Mouse (Mus musculus): ENCODE data around the gene Ell. TPM values are rescaled to one million over a fixed set of nuclear protein-coding genes. Genes with fewer than 3 reads are reported as not detected.

The Ell gene
- polyA plus RNA-seq, 1 experiment from 2014 or later: 9.7 TPM

GRCm38 (mm10) chr8:70555079-70555747 lies 16.0 kb downstream of the Ell start:
- peak overlapping the region; percentile 79 for H3K27ac ChIP-seq
- no peak for DNase-seq
- H3K9ac ChIP-seq: peak overlapping the region; percentile 10; the same call in 1 of the 2 replicates
- ATAC-seq (ENCODE audit: low read depth): peak; percentile 41; the same call in 1 of the 2 replicates
- no peaks in the 10 kb centered on the region for H3K9me3 ChIP-seq (replicated peaks)
- peaks cover 4% of the 10 kb centered on the region for H3K36me3 ChIP-seq
- H3K4me2 ChIP-seq: peak overlapping the region; percentile 17; the same call in 1 of the 2 replicates
- 67% methylated on average over 4 of the region's 4 CpGs for WGBS (ENCODE audit: insufficient replicate concordance)
- H3K4me3 ChIP-seq (replicated peaks): no peak overlapping the region
- H3K4me1 ChIP-seq (replicated peaks): peaks cover 91% of the 10 kb centered on the region
- no peaks in the 10 kb centered on the region for H3K27me3 ChIP-seq

GRCm38 (mm10) chr8:70558334-70558733 lies 19.1 kb downstream of the Ell start:
- H3K9ac ChIP-seq: peak overlapping the region; percentile 5; the same call in 1 of the 2 replicates
- H3K4me3 ChIP-seq (replicated peaks): no peak overlapping the region
- no peak for DNase-seq
- H3K4me2 ChIP-seq: no peak overlapping the region
- peaks cover 95% of the 10 kb centered on the region for H3K4me1 ChIP-seq (replicated peaks)
- H3K9me3 ChIP-seq (replicated peaks): no peaks in the 10 kb centered on the region
- WGBS (ENCODE audit: insufficient replicate concordance): 11% methylated on average over 4 of the region's 4 CpGs
- H3K27ac ChIP-seq: peak overlapping the region; percentile 53
- no peaks in the 10 kb centered on the region for H3K27me3 ChIP-seq
- H3K36me3 ChIP-seq: no peaks in the 10 kb centered on the region; the same call in 1 of the 2 replicates
- peak; percentile 6; the same call in 1 of the 2 replicates for ATAC-seq (ENCODE audit: low read depth)

- Histone ChIP-seq H3K4me2 (no peak overlapping the region), H3K27me3 (no peaks in the 10 kb centered on the region), H3K27ac (0 out of 2 replicates have a peak overlapping the region, but pooled peaks have one; percentile 53), H3K9me3 (replicated peaks) (no peaks in the 10 kb centered on the region), H3K9ac (no peak overlapping the region), H3K4me1 (replicated peaks) (peaks cover 95% of the 10 kb centered on the region), H3K36me3 (no peaks in the 10 kb centered on the region; the same call in 1 of the 2 replicates), H3K4me3 (replicated peaks) (no peak overlapping the region)
- 56% methylated on average over 3 of the region's 3 CpGs for WGBS (ENCODE audit: insufficient replicate concordance)
- ATAC-seq (ENCODE audit: low read depth) (no peak), DNase-seq (no peak)
Observed at GRCm38 (mm10) chr8:70558983-70559382, 19.7 kb downstream of the Ell start.

GRCm38 (mm10) chr8:70560096-70560495 lies 20.8 kb downstream of the Ell start:
- H3K36me3 ChIP-seq: no peaks in the 10 kb centered on the region; the same call in 1 of the 2 replicates
- H3K4me1 ChIP-seq (replicated peaks): peaks cover 95% of the 10 kb centered on the region
- peak overlapping the region; percentile 69 for H3K27ac ChIP-seq
- DNase-seq (no peak), ATAC-seq (ENCODE audit: low read depth) (no peak; the same call in 1 of the 2 replicates)
- 0 out of 2 replicates have a peak overlapping the region, but pooled peaks have one; percentile 22 for H3K9ac ChIP-seq
- H3K4me2 ChIP-seq: no peak overlapping the region
- H3K4me3 ChIP-seq (replicated peaks): no peak overlapping the region
- H3K27me3 ChIP-seq: no peaks in the 10 kb centered on the region
- WGBS (ENCODE audit: insufficient replicate concordance): 43% methylated on average over 2 of the region's 2 CpGs
- H3K9me3 ChIP-seq (replicated peaks): no peaks in the 10 kb centered on the region

- H3K4me2 ChIP-seq: no peak overlapping the region
- H3K27me3 ChIP-seq: no peaks in the 10 kb centered on the region
- DNase-seq: no peak
- ATAC-seq (ENCODE audit: low read depth): 0 out of 2 replicates have a peak, but pooled peaks have one; percentile 11
- no peak overlapping the region for H3K4me3 ChIP-seq (replicated peaks)
- no peaks in the 10 kb centered on the region for H3K9me3 ChIP-seq (replicated peaks)
- peaks cover 95% of the 10 kb centered on the region for H3K4me1 ChIP-seq (replicated peaks)
- H3K9ac ChIP-seq: peak overlapping the region; percentile 33; the same call in 1 of the 2 replicates
- H3K27ac ChIP-seq: peak overlapping the region; percentile 69
- H3K36me3 ChIP-seq: no peaks in the 10 kb centered on the region; the same call in 1 of the 2 replicates
- whole genome bisulfite sequencing (ENCODE audit: insufficient replicate concordance): 49% methylated on average over 3 of the region's 3 CpGs
Observed at GRCm38 (mm10) chr8:70560564-70560963, 21.3 kb downstream of the Ell start.

GRCm38 (mm10) chr8:70561357-70561756 lies 22.1 kb downstream of the Ell start:
- peaks cover 92% of the 10 kb centered on the region for H3K4me1 ChIP-seq (replicated peaks)
- peak overlapping the region; percentile 33; the same call in 1 of the 2 replicates for H3K9ac ChIP-seq
- H3K4me2 ChIP-seq: no peak overlapping the region
- no peaks in the 10 kb centered on the region for H3K36me3 ChIP-seq
- H3K4me3 ChIP-seq (replicated peaks): no peak overlapping the region
- WGBS (ENCODE audit: insufficient replicate concordance): 30% methylated on average over 4 of the region's 4 CpGs
- ATAC-seq (ENCODE audit: low read depth) (no peak), DNase-seq (no peak)
- peak overlapping the region; percentile 69 for H3K27ac ChIP-seq
- H3K27me3 ChIP-seq: no peaks in the 10 kb centered on the region
- no peaks in the 10 kb centered on the region for H3K9me3 ChIP-seq (replicated peaks)

- ATAC-seq (ENCODE audit: low read depth): peak; percentile 16
- H3K9ac ChIP-seq: peak overlapping the region; percentile 33; the same call in 1 of the 2 replicates
- H3K4me1 ChIP-seq (replicated peaks): peaks cover 87% of the 10 kb centered on the region
- peak overlapping the region; percentile 69 for H3K27ac ChIP-seq
- no peak for DNase-seq
- no peaks in the 10 kb centered on the region for H3K36me3 ChIP-seq
- 0 out of 2 replicates have a peak overlapping the region, but pooled peaks have one; percentile 17 for H3K4me2 ChIP-seq
- H3K9me3 ChIP-seq (replicated peaks): no peaks in the 10 kb centered on the region
- whole genome bisulfite sequencing (ENCODE audit: insufficient replicate concordance): 52% methylated on average over 7 of the region's 7 CpGs
- no peaks in the 10 kb centered on the region for H3K27me3 ChIP-seq
- H3K4me3 ChIP-seq (replicated peaks): no peak overlapping the region
Observed at GRCm38 (mm10) chr8:70561809-70562535, 22.7 kb downstream of the Ell start.

- Histone ChIP-seq H3K4me3 (replicated peaks) (no peak overlapping the region), H3K27ac (no peak overlapping the region), H3K4me2 (no peak overlapping the region), H3K27me3 (no peaks in the 10 kb centered on the region), H3K9ac (no peak overlapping the region), H3K4me1 (replicated peaks) (peaks cover 79% of the 10 kb centered on the region), H3K36me3 (no peaks in the 10 kb centered on the region), H3K9me3 (replicated peaks) (no peaks in the 10 kb centered on the region)
- ATAC-seq (ENCODE audit: low read depth) (no peak), DNase-seq (no peak)
- 59% methylated on average over 3 of the region's 3 CpGs for WGBS (ENCODE audit: insufficient replicate concordance)
Observed at GRCm38 (mm10) chr8:70562802-70563201, 23.5 kb downstream of the Ell start.

GRCm38 (mm10) chr8:70563763-70564387 lies 24.6 kb downstream of the Ell start:
- DNase-seq (no peak), ATAC-seq (ENCODE audit: low read depth) (no peak)
- peaks cover 68% of the 10 kb centered on the region for H3K4me1 ChIP-seq (replicated peaks)
- H3K9ac ChIP-seq: no peak overlapping the region
- no peak overlapping the region for H3K4me2 ChIP-seq
- no peak overlapping the region for H3K27ac ChIP-seq
- no peak overlapping the region for H3K4me3 ChIP-seq (replicated peaks)
- H3K27me3 ChIP-seq: no peaks in the 10 kb centered on the region
- WGBS (ENCODE audit: insufficient replicate concordance): 68% methylated on average over 6 of the region's 6 CpGs
- 0 out of 2 replicates have a peak, but pooled peaks cover 2% of the 10 kb centered on the region for H3K36me3 ChIP-seq
- no peaks in the 10 kb centered on the region for H3K9me3 ChIP-seq (replicated peaks)

- no peak for ATAC-seq (ENCODE audit: low read depth)
- Histone ChIP-seq H3K36me3 (0 out of 2 replicates have a peak, but pooled peaks cover 4% of the 10 kb centered on the region), H3K27ac (no peak overlapping the region), H3K4me2 (no peak overlapping the region), H3K4me1 (replicated peaks) (peaks cover 65% of the 10 kb centered on the region), H3K9me3 (replicated peaks) (no peaks in the 10 kb centered on the region), H3K27me3 (no peaks in the 10 kb centered on the region), H3K9ac (no peak overlapping the region; the same call in 1 of the 2 replicates), H3K4me3 (replicated peaks) (no peak overlapping the region)
- no peak for DNase-seq
- WGBS (ENCODE audit: insufficient replicate concordance): 70% methylated on average over 3 of the region's 3 CpGs
Observed at GRCm38 (mm10) chr8:70564696-70565235, 25.5 kb downstream of the Ell start.
